Mouse (Mus musculus) heart, adult 2 months (tissue): ENCODE results near the gene AC124108.1.

Source experiments
- CTCF ChIP-seq: fragments of 200-600 bp; IDR thresholded peaks from 2 replicates; pipeline ENCODE4 v1.8.1; 2022; ENCODE audit warnings: antibody characterized with exemption, mild to moderate bottlenecking, moderate library complexity
- POLR2A ChIP-seq: fragments of 200-500 bp; IDR thresholded peaks from 2 replicates; pipeline ENCODE4 v1.6.1; 2011; ENCODE audit warnings: mild to moderate bottlenecking, low read depth, low read length, control low read depth; ENCODE audit not compliant: insufficient read depth

GRCm38 (mm10) chr1:132153086-132153690, 38.1 kb upstream of the AC124108.1 start:
- TF ChIP-seq CTCF (no peak), POLR2A (no peak)
